Mouse (Mus musculus): ENCODE data around the gene Mecom. TPM values are rescaled to one million over a fixed set of nuclear protein-coding genes. Genes with fewer than 3 reads are reported as not detected.

Mecom gene
- polyA plus RNA-seq, 1 experiment, result 0.02 TPM

GRCm38 (mm10) chr3:30247256-30247655, 300.6 kb downstream of the Mecom start:
- no peaks in the 10 kb centered on the region for H3K27me3 ChIP-seq (ENCODE audit: control insufficient read depth)
- H3K4me1 ChIP-seq (ENCODE audit: control insufficient read depth), result no peaks in the 10 kb centered on the region
- H3K36me3 ChIP-seq (ENCODE audit: control insufficient read depth), result no peaks in the 10 kb centered on the region
- H3K4me3 ChIP-seq (replicated peaks), result no peak overlapping the region
- no peaks in the 10 kb centered on the region for H3K9me3 ChIP-seq (ENCODE audit: control insufficient read depth, low read length)
- TF ChIP-seq GATA1 (IDR thresholded peaks at IDR 0.05; ENCODE audit: low read length) (no peak), TAL1 (IDR thresholded peaks at IDR 0.05; ENCODE audit: low read length) (no peak)

DNA sequence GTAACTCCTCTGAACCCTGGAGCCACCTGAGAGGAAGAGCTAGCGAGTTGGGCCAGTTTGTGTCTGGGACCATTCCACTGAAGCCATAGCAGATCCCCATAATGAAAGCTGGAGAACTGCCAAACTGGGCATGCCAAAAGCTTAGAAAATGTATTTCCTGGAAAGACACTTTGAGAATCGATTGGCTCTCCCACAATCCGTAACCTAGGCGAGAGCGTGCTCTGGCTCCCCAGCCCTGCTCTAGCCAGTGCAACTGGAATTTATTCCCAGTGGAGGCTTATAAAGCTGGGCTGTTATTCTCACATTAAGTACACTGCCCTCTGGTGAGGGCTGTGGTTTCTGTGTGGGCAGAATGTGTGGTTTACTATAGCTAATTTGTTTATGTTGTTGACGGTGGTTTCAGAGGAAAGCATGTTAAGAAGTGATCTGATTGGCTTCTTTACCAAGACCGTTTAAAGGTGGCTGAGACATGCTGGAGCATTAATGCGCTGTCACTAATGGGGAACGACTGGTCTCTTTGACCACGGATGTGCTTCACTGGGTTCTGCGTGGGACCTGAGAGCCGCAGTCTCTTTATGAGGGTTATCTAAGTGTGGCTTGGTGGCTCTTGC, 301.3 kb downstream of the Mecom start:
- H3K4me3 ChIP-seq (replicated peaks), result no peak overlapping the region
- H3K36me3 ChIP-seq (ENCODE audit: control insufficient read depth), result no peaks in the 10 kb centered on the region
- no peaks in the 10 kb centered on the region for H3K9me3 ChIP-seq (ENCODE audit: control insufficient read depth, low read length)
- H3K4me1 ChIP-seq (ENCODE audit: control insufficient read depth), result no peaks in the 10 kb centered on the region
- TF ChIP-seq TAL1 (IDR thresholded peaks at IDR 0.05; ENCODE audit: low read length) (no peak), GATA1 (IDR thresholded peaks at IDR 0.05; ENCODE audit: low read length) (no peak)
- no peaks in the 10 kb centered on the region for H3K27me3 ChIP-seq (ENCODE audit: control insufficient read depth)

- Histone ChIP-seq H3K36me3 (ENCODE audit: control insufficient read depth) (no peaks in the 10 kb centered on the region), H3K9me3 (ENCODE audit: control insufficient read depth, low read length) (no peaks in the 10 kb centered on the region), H3K27me3 (ENCODE audit: control insufficient read depth) (no peaks in the 10 kb centered on the region), H3K4me3 (replicated peaks) (no peak overlapping the region), H3K4me1 (ENCODE audit: control insufficient read depth) (no peaks in the 10 kb centered on the region)
- TF ChIP-seq GATA1 (IDR thresholded peaks at IDR 0.05; ENCODE audit: low read length) (no peak), TAL1 (IDR thresholded peaks at IDR 0.05; ENCODE audit: low read length) (no peak)
Observed at GRCm38 (mm10) chr3:30245950-30246349, 301.9 kb downstream of the Mecom start.

GRCm38 (mm10) chr3:30244401-30244871, 303.4 kb downstream of the Mecom start:
- TF ChIP-seq TAL1 (IDR thresholded peaks at IDR 0.05; ENCODE audit: low read length) (no peak), GATA1 (IDR thresholded peaks at IDR 0.05; ENCODE audit: low read length) (no peak)
- Histone ChIP-seq H3K27me3 (ENCODE audit: control insufficient read depth) (no peaks in the 10 kb centered on the region), H3K4me1 (ENCODE audit: control insufficient read depth) (no peaks in the 10 kb centered on the region), H3K4me3 (replicated peaks) (no peak overlapping the region), H3K36me3 (ENCODE audit: control insufficient read depth) (no peaks in the 10 kb centered on the region), H3K9me3 (ENCODE audit: control insufficient read depth, low read length) (no peaks in the 10 kb centered on the region)

DNA sequence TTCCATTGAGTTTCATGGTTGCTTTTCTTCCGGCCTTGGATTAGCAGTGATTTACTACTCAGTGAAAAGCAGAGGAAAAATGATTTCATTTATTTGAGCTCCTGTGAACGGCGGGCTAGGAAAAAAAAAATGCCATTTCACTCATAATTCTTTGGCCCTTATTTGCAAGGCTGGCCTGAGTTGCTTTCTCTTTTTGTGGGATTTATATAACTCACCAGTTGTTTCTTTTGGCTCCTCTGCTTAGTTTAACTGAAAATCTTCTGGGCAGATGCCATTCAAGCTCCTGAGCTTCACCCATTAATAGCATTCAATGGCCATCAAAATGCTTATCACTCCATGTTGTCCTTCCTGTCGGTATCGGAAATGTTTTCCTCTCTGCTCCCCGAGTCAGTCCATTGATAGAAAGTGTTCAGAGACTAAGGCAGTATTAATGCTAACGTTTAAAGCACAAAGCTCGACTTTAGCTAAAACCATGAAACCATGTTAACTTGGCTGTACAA, 304.0 kb downstream of the Mecom start:
- no peaks in the 10 kb centered on the region for H3K27me3 ChIP-seq (ENCODE audit: control insufficient read depth)
- TF ChIP-seq TAL1 (IDR thresholded peaks at IDR 0.05; ENCODE audit: low read length) (no peak), GATA1 (IDR thresholded peaks at IDR 0.05; ENCODE audit: low read length) (no peak)
- no peaks in the 10 kb centered on the region for H3K4me1 ChIP-seq (ENCODE audit: control insufficient read depth)
- no peaks in the 10 kb centered on the region for H3K36me3 ChIP-seq (ENCODE audit: control insufficient read depth)
- H3K4me3 ChIP-seq (replicated peaks), result no peak overlapping the region
- no peaks in the 10 kb centered on the region for H3K9me3 ChIP-seq (ENCODE audit: control insufficient read depth, low read length)

- no peak overlapping the region for H3K4me3 ChIP-seq (replicated peaks)
- H3K36me3 ChIP-seq (ENCODE audit: control insufficient read depth), result no peaks in the 10 kb centered on the region
- H3K4me1 ChIP-seq (ENCODE audit: control insufficient read depth), result no peaks in the 10 kb centered on the region
- H3K9me3 ChIP-seq (ENCODE audit: control insufficient read depth, low read length), result no peaks in the 10 kb centered on the region
- no peaks in the 10 kb centered on the region for H3K27me3 ChIP-seq (ENCODE audit: control insufficient read depth)
- TF ChIP-seq GATA1 (IDR thresholded peaks at IDR 0.05; ENCODE audit: low read length) (no peak), TAL1 (IDR thresholded peaks at IDR 0.05; ENCODE audit: low read length) (no peak)
Observed at GRCm38 (mm10) chr3:30239416-30239815, 308.4 kb downstream of the Mecom start.

- Histone ChIP-seq H3K36me3 (ENCODE audit: control insufficient read depth) (no peaks in the 10 kb centered on the region), H3K9me3 (ENCODE audit: control insufficient read depth, low read length) (no peaks in the 10 kb centered on the region), H3K4me1 (ENCODE audit: control insufficient read depth) (no peaks in the 10 kb centered on the region), H3K27me3 (ENCODE audit: control insufficient read depth) (no peaks in the 10 kb centered on the region), H3K4me3 (replicated peaks) (no peak overlapping the region)
- TF ChIP-seq GATA1 (IDR thresholded peaks at IDR 0.05; ENCODE audit: low read length) (no peak), TAL1 (IDR thresholded peaks at IDR 0.05; ENCODE audit: low read length) (no peak)
Observed at GRCm38 (mm10) chr3:30237493-30237892, 310.3 kb downstream of the Mecom start.

DNA sequence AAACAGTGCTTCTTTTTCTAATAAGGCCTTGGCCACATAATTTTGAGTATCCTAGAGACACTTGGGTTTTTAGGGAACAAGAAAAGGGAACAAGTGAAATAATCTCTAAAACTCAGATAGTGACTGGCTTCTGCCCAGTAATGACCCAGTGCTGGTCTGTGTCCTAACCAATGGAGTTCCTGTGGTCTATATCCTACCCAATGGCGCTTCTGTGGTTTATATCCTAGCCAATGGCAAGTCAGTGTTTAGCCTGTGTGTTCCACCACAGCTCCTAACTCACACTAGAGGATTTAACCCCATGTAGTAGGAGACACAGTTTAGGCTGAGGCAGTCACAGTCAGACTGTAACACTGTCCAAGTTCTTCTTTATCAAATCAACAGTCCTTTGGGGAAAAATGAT, 313.8 kb downstream of the Mecom start:
- no peak for TF ChIP-seq GATA1 (IDR thresholded peaks at IDR 0.05; ENCODE audit: low read length)
- TF ChIP-seq TAL1 (IDR thresholded peaks at IDR 0.05; ENCODE audit: low read length), result no peak
- no peaks in the 10 kb centered on the region for H3K4me1 ChIP-seq (ENCODE audit: control insufficient read depth)
- H3K9me3 ChIP-seq (ENCODE audit: control insufficient read depth, low read length), result no peaks in the 10 kb centered on the region
- H3K4me3 ChIP-seq (replicated peaks), result no peak overlapping the region
- no peaks in the 10 kb centered on the region for H3K36me3 ChIP-seq (ENCODE audit: control insufficient read depth)
- H3K27me3 ChIP-seq (ENCODE audit: control insufficient read depth), result no peaks in the 10 kb centered on the region

GRCm38 (mm10) chr3:30227964-30228670, 319.7 kb downstream of the Mecom start:
- H3K9me3 ChIP-seq (ENCODE audit: control insufficient read depth, low read length), result no peaks in the 10 kb centered on the region
- no peak overlapping the region for H3K4me3 ChIP-seq (replicated peaks)
- no peaks in the 10 kb centered on the region for H3K4me1 ChIP-seq (ENCODE audit: control insufficient read depth)
- no peaks in the 10 kb centered on the region for H3K36me3 ChIP-seq (ENCODE audit: control insufficient read depth)
- H3K27me3 ChIP-seq (ENCODE audit: control insufficient read depth), result no peaks in the 10 kb centered on the region
- no peak for TF ChIP-seq GATA1 (IDR thresholded peaks at IDR 0.05; ENCODE audit: low read length)
- TF ChIP-seq TAL1 (IDR thresholded peaks at IDR 0.05; ENCODE audit: low read length), result no peak
